Mouse (Mus musculus): ENCODE measurements at regions not wholly inside any gene's neighbourhood (a gene's known extent, or its start where the extent isn't known, plus 50 kb on each side); places are given as distances from the start of the nearest gene placed in this dataset.

- DNase-seq = no peak
Measured at GRCm38 (mm10) chr2:9595236-9595850, 285.7 kb upstream of the 4930412O13Rik start.

GRCm38 (mm10) chr2:9596135-9596534, 284.9 kb upstream of the 4930412O13Rik start:
- no peak for DNase-seq

GRCm38 (mm10) chr2:9604984-9605383, 276.1 kb upstream of the 4930412O13Rik start:
- no peak for DNase-seq

- DNase-seq = no peak
Measured at GRCm38 (mm10) chr2:9607547-9607946, 273.5 kb upstream of the 4930412O13Rik start.

- DNase-seq = no peak
Measured at GRCm38 (mm10) chr2:9614415-9614814, 266.6 kb upstream of the 4930412O13Rik start.

- no peak for DNase-seq
Measured at GRCm38 (mm10) chr2:9616292-9616691, 264.8 kb upstream of the 4930412O13Rik start.

GRCm38 (mm10) chr2:9620303-9621244, 260.5 kb upstream of the 4930412O13Rik start:
- peak; percentile 4 for DNase-seq

- DNase-seq = no peak
Measured at GRCm38 (mm10) chr2:9623702-9624101, 257.4 kb upstream of the 4930412O13Rik start.

- DNase-seq = no peak
Measured at GRCm38 (mm10) chr2:9628026-9628425, 253.0 kb upstream of the 4930412O13Rik start.

- DNase-seq = no peak
Measured at GRCm38 (mm10) chr2:9632719-9633446, 248.2 kb upstream of the 4930412O13Rik start.

GRCm38 (mm10) chr2:9639262-9639661, 241.8 kb upstream of the 4930412O13Rik start:
- DNase-seq = no peak

GRCm38 (mm10) chr2:9641629-9642028, 239.4 kb upstream of the 4930412O13Rik start:
- DNase-seq = no peak

GRCm38 (mm10) chr2:9642411-9642810, 238.6 kb upstream of the 4930412O13Rik start:
- no peak for DNase-seq

- no peak for DNase-seq
Measured at GRCm38 (mm10) chr2:9646466-9646865, 234.6 kb upstream of the 4930412O13Rik start.

- no peak for DNase-seq
Measured at GRCm38 (mm10) chr2:9646963-9647362, 234.1 kb upstream of the 4930412O13Rik start.

- DNase-seq = no peak
Measured at GRCm38 (mm10) chr2:9650082-9650481, 231.0 kb upstream of the 4930412O13Rik start.

- no peak for DNase-seq
Measured at GRCm38 (mm10) chr2:9658880-9659279, 222.2 kb upstream of the 4930412O13Rik start.

GRCm38 (mm10) chr2:9669621-9670020, 211.4 kb upstream of the 4930412O13Rik start:
- no peak for DNase-seq

- peak; percentile 7 for DNase-seq
Measured at GRCm38 (mm10) chr2:9681691-9682152, 199.3 kb upstream of the 4930412O13Rik start.

- DNase-seq = no peak
Measured at GRCm38 (mm10) chr2:9683673-9684210, 197.3 kb upstream of the 4930412O13Rik start.

GRCm38 (mm10) chr2:9688176-9688575, 192.9 kb upstream of the 4930412O13Rik start:
- DNase-seq = no peak

- DNase-seq = no peak
Measured at GRCm38 (mm10) chr2:9689518-9689917, 191.5 kb upstream of the 4930412O13Rik start.

GRCm38 (mm10) chr2:9691506-9691905, 189.5 kb upstream of the 4930412O13Rik start:
- DNase-seq = no peak

Data from liver (tissue).